Mouse (Mus musculus) left cerebral cortex, postnatal 4 days (tissue): ENCODE measurements around the gene Rcan2. TPM values are rescaled to one million over a fixed set of nuclear protein-coding genes. Genes with fewer than 3 reads are reported as not detected.

Experiments
- DNase-seq: peaks from one replicate; pipeline ENCODE4 v3.0.0-alpha.2; 2022
- intact Hi-C: fragments of 180-260 bp; cut with DNase I; formaldehyde crosslinking; loops from one replicate; pipeline ENCODE4 v1.15.1; 2025
- total RNA-seq, 2 experiments: library from RNA; stranded (reverse); gene quantifications; 2 replicates each; pipeline ENCODE4 v1.2.3; 2021

The Rcan2 gene
- 10 to 100 TPM; 43.1 to 49.9 TPM for total RNA-seq

DNA sequence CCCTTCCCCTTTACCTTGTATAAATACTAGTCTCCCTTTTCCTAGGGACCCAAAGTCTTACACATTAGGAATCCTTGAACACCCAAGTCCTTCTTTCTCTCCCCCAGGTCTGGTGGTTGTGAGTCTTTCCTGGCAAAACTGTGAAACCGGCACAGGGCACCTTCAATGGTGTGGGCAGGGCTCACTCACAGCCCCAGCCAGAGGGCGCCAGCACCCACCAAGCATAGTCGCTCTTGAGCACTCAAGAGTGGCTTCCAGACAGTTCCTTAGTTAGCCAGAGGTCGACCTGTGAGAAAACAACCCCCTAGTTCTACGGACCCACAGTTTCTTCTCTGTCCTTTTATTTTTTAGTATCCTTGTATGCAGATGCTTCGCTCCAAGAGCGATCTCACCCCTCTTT, at the start of gene Rcan2:
Rcan2 (plus strand) TSS at position 275 of the 400 bp plus-strand sequence.
- intact Hi-C loops, result loop anchor here (5.0 to 10.0 kb wide), 2 partner anchors 64 to 104 kb away; no protein-coding TSS in a partner anchor
- DNase-seq, result peak; percentile 64

DNA sequence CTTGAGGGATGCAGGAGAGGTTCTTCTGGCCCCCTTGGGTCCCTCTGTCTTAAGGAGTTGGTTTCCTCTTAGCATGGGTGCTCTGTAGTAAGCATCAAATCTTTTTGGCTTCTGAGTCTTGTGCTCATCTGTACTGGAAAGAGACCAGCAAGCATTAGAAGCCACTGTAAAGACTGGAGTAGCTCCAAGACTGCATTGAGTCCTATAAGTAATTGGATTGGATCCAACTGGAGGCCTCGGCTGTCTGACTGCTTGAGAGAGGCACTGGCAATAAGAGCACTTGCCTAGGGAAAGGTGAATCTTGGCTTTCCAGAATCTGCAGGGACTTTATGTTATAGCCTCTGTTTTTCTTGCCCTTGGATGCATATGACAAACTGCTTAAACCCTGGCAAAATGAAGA, 48.3 kb upstream of the Rcan2 start:
- intact Hi-C loops, result no loop called here
- DNase-seq, result no peak

DNA sequence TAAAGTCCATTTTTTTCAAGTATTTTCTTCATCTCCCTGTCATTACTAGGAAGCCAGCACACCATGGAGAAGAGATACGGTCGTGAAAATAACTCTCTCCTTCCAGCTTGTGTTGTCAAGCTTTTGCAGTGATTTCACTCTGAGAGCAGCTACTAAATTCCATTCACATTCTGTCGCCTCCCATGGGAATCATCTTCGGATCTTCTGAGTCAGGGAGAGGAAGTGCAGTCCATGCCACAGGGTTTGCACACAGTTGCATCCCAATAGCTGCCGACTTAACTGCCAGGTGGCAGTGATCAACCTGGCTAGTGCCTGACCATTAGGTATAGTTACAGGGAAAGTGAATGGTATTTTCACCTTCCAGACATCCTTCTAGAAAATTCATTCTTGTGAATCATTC, 46.5 kb upstream of the Rcan2 start:
- no peak for DNase-seq
- intact Hi-C loops, result no loop called here

DNA sequence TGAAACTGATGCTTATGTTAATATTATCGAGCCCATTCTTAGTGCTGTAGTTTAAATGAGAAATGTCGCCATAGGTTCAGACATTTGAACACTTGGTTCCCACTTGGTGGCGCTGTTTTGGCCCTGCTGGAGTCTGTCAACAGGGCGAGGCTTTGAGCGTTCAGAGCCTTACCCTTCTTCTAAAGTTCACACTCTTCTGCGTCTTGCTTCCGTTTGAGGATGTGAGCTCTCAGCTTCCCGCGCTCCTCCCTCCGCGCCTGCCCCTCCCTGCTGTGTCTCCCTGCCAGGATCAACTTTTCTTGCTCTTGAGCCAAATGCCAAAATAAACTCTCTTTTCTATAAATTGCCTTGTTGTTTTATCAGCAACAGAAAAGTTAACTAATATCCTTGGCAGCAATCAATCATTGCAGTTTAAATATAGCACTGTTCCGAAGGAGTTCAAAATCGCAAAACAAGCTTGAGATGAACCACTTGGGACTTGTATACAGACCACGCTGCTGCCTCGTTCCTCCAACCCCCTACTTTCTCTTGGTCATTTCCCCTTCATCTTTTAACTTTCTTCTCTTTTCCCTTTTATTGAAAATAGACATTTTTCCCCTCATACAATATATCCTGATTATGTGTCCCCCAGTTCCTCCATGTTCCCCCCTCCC, 42.4 kb upstream of the Rcan2 start:
- intact Hi-C loops, result no loop called here
- no peak for DNase-seq

DNA sequence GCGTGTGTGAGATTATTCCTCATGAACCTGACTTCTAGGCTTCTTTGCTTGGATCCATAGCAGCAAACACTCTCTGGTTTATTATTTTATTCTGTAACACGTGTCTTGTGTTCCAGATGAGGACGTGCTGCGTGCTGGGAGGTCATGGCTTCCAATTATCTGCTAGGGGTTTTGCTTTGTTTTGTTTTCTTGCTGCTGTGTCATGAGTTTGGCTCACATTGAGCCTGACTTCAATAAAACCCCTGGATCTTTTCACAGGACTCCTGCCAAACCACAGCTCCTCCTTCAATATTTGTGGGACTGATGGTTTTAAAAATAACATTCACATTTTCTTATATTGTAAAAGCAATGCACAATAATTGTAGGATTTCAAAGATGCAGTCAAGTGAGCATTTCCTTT, 16.6 kb upstream of the Rcan2 start:
- intact Hi-C loops, result no loop called here
- DNase-seq, result no peak

DNA sequence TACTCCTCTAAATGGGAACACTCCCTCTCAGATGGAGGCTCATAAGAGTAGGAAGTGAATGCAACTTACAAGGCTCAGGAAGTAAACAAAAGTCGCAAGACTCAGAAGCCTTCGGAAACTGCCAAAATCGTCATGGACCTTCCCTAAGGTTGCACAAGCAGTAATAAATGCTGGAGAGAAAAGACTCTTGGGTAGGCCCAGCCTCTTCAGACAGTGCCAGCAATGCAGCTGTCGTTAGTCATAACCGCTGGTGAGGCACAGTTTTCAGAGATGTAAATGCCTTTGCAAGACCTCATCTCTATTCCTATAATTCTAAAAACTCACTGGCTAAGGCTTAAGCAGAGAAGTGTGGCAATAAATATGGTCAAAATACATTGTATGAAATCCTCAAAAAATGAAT, 12.9 kb upstream of the Rcan2 start:
- intact Hi-C loops, result no loop called here
- no peak for DNase-seq

DNA sequence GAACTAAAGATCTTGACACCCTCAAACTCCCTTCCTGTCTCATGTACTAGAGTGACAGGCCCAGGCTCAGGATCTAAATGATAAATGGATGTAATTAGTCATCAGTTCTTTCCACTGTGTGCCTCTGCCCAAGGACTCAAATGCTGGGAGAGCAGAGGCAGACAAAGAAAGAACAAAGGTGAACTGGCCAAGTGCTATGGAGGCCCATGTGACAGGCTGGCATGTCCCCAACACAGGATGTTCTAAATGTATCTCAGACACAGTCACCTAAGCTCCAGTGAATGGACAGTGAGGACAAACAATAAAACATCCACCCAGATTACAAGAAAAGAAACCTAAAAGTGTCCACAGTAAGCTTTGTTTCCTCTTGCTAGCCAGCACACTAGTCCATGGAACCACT, 11.8 kb upstream of the Rcan2 start:
- intact Hi-C loops, result no loop called here
- DNase-seq, result no peak

DNA sequence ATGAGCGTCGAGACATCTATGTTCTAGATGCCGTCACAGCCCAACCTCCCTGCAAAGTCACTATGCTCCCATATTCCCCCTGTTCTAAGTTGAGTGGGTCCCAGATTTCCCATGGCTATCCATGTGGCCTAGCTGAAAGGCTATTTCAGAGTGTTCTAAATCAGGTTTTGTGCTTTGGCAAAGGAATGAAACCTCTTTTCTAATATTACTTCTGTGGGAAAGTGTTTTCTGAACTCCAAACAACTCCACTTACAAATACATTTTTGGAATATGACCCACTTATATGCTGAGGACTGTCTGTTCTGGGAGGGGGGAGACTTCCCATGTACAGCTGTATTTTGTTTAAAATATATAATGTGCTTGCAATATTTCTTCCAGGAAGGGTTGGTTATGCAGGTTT, 9.4 kb upstream of the Rcan2 start:
- no peak for DNase-seq
- intact Hi-C loops, result no loop called here

DNA sequence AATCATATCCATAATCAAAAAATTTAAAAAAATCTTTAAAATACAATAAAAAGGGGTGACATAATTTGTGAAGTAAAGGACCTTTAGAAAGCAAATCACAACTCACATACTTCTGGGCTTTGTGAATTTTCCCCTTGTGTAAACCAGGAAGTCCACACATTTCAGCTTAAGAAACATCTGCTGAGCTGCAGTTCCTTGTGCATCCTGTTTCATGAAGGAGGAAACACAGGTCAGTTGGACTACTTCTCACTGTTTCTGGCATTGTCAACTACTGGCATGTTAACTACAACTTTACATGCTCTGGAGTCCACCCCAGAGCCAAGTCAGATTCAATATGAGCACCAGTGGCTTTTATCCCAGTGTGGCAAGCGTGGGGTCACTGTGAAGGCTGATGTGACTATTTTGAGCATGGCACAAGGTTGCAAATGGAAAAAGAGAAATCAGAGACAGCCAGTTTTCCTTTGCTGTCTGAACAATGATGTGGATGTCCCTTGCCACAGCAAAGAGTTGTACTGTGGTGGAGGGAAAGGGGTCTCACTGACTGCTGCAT, 6.3 kb upstream of the Rcan2 start:
- DNase-seq, result no peak
- intact Hi-C loops, result no loop called here

DNA sequence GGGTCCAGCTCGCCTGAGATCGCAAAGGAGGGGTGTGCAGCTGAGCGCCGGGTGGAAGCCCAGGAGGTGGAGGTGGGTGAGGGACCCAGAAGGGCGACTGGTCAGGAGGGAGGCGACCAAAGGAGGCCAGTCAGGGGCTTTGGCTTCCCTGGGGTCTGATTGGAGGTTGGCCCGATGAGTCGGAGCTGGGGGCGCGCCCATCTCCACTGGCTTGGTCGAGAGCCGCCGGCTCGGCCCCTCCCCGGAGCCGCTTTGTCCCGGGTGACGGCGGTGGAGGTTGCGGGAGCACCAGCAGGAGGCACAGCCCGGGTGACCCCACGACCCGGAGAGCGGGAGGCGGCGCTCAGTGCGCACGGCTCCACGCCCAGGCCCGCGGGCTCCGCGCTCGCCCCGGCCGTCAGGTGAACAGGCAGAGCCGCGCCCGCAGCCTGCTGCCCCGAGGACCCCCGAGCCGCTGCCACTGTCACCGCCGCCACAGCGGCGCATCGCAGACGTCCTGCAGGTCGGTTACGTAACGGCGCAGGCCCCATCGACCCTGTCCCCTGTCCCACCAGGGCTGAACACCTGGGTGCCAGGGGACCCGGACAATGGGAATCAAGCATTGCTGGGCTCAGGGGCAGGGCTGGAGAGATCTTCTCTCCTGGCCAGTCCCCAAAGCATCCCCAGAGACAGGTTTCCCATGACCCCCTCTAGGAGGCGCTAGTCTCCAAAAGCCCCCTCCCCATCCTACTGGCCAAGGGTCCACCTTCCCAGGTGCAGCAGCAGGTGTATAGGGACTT, 633 bp downstream of the Rcan2 start:
- intact Hi-C loops, result loop anchor here (5.0 to 10.0 kb wide), 2 partner anchors 63 to 104 kb away; no protein-coding TSS in a partner anchor
- DNase-seq, result peak; percentile 54

DNA sequence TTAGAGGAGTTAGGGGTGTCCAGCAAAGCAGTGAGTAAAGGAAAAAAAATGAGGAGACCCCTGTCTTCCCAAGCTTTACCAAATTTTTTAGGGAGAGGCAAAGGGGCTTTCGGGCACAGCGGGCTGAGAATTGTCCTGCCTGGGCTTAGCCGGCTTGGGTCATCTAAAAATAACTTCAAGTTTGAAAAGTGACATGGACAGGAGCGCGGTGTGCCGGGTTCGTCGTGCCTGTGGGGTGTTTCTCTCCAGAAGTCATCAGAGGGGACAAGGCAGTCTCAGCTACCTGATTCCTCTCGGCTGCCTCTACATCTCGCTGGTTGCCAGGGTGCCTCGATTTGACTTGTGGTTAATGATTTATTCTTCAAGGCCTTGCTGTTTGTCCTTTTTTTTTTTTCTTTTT, 1.3 kb downstream of the Rcan2 start:
- intact Hi-C loops, result loop anchor here (5.0 to 10.0 kb wide), 2 partner anchors 62 to 105 kb away; no protein-coding TSS in a partner anchor
- DNase-seq, result no peak

DNA sequence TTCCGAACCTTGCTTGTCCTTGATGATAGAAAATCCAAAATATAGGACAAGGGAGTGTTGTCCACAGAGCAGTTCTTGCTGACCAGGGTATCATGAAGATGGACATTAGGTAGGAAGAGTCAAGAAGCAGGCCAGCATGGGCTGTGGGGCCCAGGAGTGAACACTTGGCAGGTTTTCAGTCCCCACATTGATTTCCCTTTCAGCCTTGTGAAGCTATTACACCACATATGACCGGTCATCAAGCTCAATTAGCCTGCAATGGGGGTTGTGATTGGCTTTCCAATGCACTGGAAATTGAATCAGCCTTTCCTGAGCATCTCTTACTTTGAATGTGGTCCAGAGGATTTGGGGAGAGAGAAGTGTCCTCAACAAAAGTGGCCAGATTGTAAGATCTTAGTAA, 2.0 kb downstream of the Rcan2 start:
- DNase-seq, result no peak
- intact Hi-C loops, result loop anchor here (5.0 to 10.0 kb wide), 2 partner anchors 62 to 106 kb away; no protein-coding TSS in a partner anchor

DNA sequence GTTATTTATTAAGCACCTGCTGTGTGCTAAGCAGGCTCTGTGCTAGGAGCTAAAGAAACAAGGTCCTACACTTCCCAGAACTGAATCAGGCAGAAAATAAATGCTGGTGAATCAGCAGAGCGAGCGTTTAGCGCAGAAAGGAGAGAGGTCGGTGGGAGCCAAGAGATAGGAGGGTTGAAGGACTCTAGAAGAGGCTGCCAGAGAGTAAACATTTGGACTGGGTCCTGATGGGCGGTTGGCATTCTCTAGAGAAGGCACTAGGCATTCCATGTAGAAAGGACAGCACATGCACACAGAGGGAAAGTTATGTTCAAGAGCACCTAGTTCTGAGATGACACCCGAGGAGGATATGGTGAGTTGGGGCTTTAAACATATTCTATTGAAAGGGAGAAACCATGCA, 2.6 kb downstream of the Rcan2 start:
- no peak for DNase-seq
- intact Hi-C loops, result loop anchor here (5.0 to 10.0 kb wide), 2 partner anchors 61 to 106 kb away; no protein-coding TSS in a partner anchor

DNA sequence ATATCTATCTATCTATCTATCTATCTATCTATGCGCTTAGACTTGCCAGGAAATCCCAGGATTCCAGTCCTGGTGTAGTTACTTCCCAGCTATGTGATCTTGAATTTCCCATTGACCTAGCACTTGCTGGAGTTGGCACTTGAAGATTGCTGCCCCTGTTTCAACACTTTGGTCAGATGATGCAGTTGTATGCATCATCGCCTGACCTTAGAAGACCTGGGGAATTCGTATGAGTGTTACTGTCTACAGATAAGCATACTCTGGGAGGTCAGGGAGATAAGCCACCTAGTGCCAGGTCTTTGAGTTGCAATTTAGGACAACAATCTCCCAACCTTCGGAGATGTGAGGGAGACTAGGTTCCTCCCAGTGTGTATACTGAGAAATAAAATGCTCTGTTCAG, 5.7 kb downstream of the Rcan2 start:
- no peak for DNase-seq
- intact Hi-C loops, result loop anchor here (10.0 kb wide), 1 partner anchor 58 kb away; no protein-coding TSS in a partner anchor

DNA sequence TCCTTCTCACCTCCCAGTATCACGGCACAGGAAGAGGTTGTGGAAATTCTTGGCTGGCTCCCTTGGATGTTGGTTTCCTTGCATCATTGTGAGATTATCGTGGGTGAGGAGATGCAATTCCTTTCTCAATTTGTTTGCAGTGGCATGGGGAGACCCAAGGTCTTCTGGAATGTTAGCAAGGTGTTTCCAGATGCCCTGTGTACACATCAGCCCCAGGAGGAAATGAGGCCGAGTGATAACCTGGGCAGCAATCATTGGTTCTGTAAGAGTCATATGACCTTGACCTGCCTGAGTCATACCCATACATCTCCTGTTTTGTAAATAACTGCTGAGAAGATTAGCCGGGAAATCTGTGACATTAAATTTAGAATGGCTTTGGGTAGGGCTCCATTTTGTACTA, 10.3 kb downstream of the Rcan2 start:
- no peak for DNase-seq
- intact Hi-C loops, result no loop called here

DNA sequence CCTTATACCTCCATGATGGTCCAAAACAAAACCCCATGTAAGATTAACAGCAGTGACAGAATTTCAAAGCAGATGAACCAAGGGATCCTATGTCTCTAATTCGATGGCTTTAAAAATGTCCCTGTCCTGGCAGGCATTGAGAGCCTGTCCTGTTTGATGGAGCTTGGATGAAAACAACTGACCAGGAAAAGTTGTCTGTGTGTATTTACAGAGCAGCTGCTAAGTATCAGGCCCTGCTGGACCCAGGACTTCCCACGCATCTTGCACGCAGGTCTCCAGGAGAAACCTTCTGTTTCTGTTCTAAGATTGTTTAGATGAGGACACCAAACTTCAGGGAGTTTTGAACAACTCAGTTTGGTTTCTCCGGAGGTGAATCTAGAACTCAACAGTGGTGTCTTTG, 14.2 kb downstream of the Rcan2 start:
- intact Hi-C loops, result no loop called here
- no peak for DNase-seq

DNA sequence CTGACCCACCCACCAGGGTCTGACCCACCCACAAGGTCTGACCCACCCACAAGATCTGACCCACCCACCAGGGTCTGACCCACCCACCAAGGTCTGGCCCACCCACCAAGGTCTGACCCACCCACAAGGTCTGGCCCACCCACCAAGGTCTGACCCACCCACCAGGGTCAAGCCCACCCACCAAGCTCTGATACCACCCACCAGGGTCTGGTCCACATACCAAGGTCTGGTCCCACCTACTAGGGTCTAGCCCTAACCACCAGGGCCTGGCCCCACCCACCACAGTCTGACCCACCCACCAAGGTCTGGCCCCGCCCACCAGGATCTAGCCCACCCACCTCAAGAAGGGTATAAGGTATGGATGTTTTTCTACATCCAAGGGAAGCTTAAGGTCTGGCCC, 15.3 kb downstream of the Rcan2 start:
- intact Hi-C loops, result no loop called here

DNA sequence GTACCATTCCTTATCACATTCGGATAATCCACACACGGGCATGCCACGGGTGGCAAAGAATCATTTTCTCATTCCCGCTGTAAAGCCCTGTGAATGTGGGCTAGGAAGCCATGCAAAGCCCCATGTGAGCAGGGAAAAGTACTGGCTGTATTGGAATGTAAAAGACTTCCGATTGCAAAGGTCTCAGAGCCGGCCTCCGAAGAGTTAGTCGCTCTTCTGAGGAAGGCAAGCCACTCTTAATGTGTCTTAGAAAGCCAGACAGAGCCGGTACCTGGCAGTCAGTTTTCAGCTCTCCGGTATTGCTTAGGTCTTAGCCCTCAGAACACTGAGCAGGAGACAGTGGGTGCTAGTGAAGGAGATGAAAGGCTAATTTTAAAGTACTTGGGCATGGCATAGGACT, 16.0 kb downstream of the Rcan2 start:
- DNase-seq, result no peak
- intact Hi-C loops, result no loop called here

More for the DNA sequence above, 15.3 kb downstream of the Rcan2 start:
- no peak for DNase-seq

DNA sequence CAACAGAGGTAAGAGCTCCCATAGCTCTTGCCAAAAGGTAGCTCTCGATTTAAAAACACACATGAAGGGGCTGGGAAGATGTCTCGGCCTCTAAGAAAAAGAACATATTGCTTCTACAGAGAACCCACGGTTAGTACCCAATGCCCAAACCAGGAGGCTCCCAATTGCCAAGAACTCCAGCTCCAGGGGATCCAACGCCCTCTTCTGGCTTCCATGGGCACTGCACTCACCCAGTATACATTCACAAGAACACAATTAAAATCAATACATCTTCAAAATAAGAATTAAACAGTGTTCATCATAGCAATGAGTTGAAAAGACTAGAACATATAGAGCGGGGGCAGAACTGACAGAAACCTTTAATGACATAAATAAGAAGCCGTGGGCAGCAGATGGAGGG, 17.2 kb downstream of the Rcan2 start:
- no peak for DNase-seq
- intact Hi-C loops, result no loop called here

DNA sequence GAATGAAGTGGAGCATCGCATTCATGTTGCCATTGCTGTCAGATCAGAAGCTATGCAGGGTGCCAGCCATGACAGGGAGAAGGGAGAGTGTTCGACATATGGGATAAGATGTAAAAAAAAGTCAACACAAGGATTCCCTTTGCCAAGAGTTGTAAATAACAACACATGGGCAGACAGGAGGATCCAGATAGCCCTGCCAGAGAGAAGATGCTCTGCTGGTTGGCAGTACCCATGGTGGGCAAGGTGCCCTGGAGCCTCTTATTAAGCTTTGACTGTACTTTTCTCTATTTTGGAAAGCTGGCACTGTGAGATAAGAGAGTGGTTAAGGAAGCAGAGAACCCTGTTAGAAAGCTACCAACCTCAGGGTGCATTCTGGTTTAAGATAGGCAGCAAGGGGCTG, 19.8 kb downstream of the Rcan2 start:
- DNase-seq, result peak; percentile 34
- intact Hi-C loops, result no loop called here

DNA sequence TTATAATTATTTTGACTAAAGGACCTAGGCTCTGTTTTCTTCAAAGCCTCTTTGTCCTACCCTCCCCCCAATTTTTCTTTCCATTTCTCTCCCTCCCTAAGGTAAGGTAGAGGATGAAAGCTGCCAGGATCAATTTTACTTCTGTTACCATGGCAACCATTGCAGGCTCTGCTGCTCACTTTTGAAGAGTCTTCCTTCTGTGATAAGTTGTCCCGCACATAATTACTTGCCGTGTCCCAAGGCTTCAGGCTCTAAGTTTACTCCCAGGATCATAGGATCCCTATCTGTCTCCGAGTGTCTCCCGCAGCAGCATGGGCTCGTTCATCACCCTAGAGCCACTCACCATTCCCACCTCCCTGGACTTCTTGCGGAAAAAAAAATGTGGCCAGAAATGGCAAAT, 21.1 kb downstream of the Rcan2 start:
- intact Hi-C loops, result no loop called here
- DNase-seq, result no peak

DNA sequence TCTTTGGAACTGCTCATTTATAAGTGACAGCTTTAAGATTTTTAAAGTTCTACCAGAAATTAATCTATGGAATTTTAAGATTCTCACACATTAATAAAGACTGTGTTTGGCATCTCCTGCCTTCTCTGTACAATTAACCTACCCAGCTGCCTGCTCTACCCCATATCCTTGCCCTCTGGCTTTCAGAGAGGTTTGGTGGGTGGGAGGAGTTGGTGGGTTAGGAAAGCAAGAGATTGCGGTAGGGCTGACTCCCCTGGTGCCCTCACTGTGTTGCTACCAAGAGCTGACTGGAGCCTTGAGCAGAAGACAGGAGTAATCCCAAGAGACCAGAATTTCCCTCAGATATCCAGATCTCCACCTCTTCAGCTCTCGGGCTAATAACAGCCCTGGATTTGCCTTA, 21.5 kb downstream of the Rcan2 start:
- intact Hi-C loops, result no loop called here
- DNase-seq, result no peak
